Mouse (Mus musculus) kidney, postnatal 25 days (tissue): ENCODE data around the gene Pmpca.
"Not testable (repeated sequence)": the region's sequence is repeated elsewhere in the genome, so short reads cannot be mapped to it uniquely, and the experiment has no call there.

ENCODE experiments used
- DNase-seq, 2 experiments: peaks; one replicate each; pipeline ENCODE4 v3.0.0; 2021; ENCODE audit warnings: mixed read lengths in 2 of 2

Gene Pmpca

GRCm38 (mm10) chr2:26372396-26372795 lies 16.7 kb upstream of the Pmpca start:
- DNase-seq: no peak

GRCm38 (mm10) chr2:26380131-26380771 lies 8.9 kb upstream of the Pmpca start, which contains the start of gene Snapc4:
Gene Snapc4, minus strand, starts transcription at chr2:26380653.
- peak; percentile 91 to 95 for DNase-seq

- not testable (repeated sequence) for DNase-seq
These were observed 8.3 kb upstream of the Pmpca start for GRCm38 (mm10) chr2:26380871-26381270.

DNA sequence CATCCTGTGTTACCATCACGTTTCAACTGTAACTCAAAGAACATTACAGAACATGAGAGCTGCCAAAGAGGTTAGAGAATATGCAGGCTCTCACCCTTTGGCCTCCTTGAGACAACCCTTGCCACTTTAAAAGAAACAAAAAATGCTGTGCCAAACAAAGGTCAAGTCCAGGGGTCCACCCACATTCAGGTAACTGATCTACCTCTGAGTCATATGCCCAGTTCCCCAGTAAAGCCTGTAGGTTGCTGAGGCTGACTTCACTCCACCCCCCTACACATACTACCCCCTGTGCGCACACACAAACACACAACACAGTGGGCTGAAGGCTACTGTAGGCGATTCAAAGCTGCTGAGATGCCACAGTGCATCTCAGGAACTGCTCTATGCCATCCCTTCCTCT lies 1.4 kb upstream of the Pmpca start:
- DNase-seq: peak; percentile 45 to 71

GRCm38 (mm10) chr2:26388682-26389153 lies 421 bp upstream of the Pmpca start:
- no peak for DNase-seq

GRCm38 (mm10) chr2:26390954-26391353 lies 1.8 kb downstream of the Pmpca start:
- DNase-seq: no peak

- DNase-seq: no peak
These were observed 2.5 kb downstream of the Pmpca start for GRCm38 (mm10) chr2:26391617-26392016.

DNA sequence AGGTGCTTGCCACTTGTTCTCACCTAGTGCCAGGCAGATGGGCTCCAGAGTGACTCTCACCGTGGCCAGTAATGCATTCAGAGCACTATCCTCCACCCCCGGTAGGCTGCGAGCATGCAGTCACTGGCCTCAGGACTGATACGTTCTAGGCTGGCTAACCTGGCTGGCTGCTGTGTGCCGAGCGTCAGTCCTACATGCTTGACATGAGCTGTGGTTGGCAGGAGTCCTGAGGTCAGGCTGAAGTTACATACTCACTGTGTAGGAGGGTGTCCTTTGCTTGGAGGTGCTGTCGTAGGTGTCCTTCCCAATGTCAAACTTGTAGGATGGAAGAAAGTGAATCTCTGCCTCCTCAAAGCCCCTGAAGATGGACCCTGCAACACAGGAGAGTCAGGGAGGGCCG lies 9.8 kb downstream of the Pmpca start:
- DNase-seq: peak; percentile 43 to 54

- peak; percentile 68 to 87 for DNase-seq
These were observed 10.5 kb downstream of the Pmpca start for GRCm38 (mm10) chr2:26399647-26400046.

- DNase-seq: no peak
These were observed 11.2 kb downstream of the Pmpca start for GRCm38 (mm10) chr2:26400296-26400695.

GRCm38 (mm10) chr2:26401023-26401422 lies 11.9 kb downstream of the Pmpca start:
- no peak for DNase-seq

DNA sequence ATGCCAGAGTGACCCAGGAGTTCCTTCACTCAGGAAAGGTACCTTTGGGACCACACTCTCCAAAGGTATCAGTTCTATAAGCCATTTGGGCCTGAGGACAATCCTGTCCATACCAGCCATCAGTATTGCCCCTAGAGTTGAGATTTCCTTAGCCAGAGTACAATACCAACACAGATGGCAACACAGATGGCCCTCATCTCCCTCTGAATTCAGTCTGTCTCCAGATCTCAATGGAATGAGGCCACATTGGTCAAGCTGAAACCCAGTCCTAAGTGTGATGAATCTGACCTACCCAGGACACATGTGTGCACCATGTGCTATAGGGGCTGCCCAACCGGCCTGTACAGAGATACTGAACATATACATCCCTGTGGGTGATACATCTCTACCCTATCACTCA lies 13.1 kb downstream of the Pmpca start:
- no peak for DNase-seq

DNA sequence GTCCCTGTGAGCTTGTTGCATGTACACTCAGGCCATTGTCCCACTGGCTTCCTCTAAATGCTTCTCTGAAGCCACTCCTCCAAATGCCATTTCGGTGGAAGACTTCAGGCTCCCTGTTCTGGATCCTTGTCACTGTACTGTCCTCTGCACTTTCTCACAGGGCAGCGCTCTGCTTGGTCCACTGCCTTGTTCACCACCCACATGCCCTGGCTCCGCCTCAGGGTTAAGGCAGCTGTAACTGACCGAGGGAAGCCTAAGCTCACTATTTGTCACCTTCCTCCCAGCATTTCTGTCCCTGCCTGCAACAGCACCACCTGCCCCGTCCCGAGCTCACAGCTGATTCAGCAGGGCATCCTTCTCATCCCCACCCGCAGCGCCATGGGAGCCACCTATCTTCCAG lies 14.2 kb downstream of the Pmpca start:
- peak; percentile 63 to 86 for DNase-seq

- DNase-seq: peak; percentile 97 to 99
These were observed 19.6 kb downstream of the Pmpca start, which contains the start of gene Inpp5e for GRCm38 (mm10) chr2:26408515-26409356. Gene Inpp5e, minus strand, starts transcription at chr2:26409203.

DNA sequence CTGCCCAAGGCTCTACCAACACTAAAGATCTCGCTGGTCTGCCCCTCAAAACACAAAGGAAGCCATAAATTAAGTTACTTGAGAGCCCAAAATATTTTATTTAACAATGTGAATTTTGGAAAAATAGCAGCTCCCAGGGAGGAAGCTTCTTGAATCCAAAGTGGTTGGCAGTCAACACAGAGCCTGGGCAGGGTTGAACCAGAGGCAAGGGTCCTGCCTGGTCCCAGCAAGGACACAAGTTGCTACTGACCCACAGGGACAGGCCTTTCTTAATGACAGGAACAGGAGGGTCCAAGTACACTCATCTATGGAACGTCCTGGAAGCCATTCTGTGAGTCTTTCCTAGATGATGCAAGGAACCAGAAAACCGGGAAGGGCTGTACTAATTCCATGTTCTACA lies 20.2 kb downstream of the Pmpca start:
- DNase-seq: no peak

DNA sequence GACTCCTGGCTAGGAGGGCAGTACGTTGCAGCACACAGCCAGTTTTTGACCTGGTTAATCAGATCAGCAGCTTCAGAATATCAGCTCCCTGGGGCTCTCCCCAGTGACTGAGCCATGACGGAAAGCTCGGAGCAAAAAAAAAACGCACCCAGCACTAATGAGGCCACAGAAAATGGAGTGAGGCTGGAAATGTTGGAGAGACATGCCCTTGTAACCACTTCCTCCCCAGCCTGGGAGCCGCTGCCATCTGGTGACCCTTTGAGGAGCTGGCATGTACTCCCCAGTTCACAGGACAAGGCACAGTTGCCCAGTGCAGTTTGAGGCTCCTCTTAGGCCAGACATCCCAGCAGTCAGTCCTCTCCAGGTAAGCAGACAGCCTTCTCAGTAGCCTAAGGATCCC lies 21.0 kb downstream of the Pmpca start:
- peak in 1 of 2 experiments; percentile 40 for DNase-seq

DNA sequence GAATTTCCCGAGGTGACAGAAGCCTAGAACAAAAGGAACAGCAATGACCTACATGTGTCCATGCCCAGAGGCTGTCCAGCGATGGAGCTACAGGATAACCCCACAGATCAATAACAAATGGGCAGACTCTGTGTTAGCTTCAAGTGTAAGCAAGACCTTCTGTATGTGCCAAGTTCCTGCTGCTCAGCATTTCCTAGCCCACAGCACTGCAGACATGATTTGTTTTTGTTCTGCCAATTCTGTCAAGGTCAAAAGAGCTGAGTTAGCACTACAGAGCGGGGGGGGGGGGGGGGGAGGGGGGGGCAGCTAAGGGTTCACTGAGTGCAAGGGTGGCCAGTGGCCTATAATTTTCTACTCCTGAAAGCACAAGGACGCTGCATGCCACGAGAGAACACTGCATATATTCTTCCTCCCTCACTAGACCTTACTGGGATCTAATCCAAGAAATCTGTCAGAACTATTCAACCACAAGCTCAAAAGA lies 21.8 kb downstream of the Pmpca start:
- DNase-seq: peak; percentile 33 to 77

DNA sequence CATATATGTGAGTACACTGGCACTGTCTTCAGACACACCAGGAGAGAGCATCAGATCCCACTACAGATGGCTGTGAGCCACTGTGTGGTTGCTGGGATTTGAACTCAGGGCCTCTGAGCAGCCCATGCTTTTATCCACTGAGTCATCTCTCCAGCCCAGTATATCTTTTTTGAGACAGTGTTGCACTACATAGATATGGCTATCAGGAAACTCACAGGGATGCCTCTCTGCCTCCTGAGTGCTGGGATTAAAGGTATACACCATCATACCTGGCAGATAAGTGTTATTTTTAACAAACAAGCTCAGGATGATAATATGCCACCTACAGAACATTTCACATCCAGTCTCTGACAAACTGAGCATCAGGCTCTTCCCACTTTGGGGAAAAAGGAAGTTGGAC lies 27.9 kb downstream of the Pmpca start:
- peak in 1 of 2 experiments; percentile 10 for DNase-seq

GRCm38 (mm10) chr2:26418120-26418519 lies 29.0 kb downstream of the Pmpca start:
- DNase-seq: no peak

GRCm38 (mm10) chr2:26421969-26422368 lies 32.8 kb downstream of the Pmpca start:
- DNase-seq: peak in 1 of 2 experiments; percentile 13

GRCm38 (mm10) chr2:26423086-26423485 lies 33.9 kb downstream of the Pmpca start:
- peak; percentile 50 to 80 for DNase-seq

DNA sequence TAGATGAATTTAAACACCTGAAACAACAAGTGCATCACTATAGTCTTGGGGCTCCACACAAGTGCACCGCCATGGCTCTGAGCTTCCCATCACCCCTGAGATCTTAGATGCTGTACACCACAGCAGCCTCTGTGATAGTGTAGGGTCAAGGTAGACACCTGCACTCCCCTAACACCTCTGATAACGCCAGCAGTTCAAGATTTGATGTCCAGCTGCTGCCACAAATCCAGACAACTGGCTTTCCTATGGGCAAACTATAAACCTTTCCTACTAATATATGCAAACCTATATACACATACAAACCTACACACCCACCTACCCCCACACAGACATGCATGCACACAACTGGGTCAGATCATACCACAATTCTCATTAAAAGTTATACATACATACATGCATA lies 35.4 kb downstream of the Pmpca start:
- DNase-seq: no peak

DNA sequence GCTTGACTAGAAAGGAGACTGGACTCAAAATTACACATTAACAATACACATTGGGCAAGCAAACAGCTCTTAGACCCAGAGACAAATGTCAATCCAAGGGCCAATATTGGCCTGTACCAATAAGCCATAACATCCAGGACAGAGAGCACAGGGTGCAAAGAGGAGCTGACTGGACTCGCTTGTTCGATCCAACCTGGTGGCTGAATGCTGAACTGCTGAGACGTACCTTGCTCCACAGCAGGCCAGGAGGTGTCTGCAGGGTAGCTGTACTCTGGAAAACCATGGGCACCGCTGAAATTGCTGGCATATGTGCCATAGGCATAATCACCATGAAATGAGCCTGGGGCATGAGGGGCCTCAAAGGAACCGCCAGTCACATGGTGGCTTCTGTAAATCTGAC lies 40.7 kb downstream of the Pmpca start:
- DNase-seq: no peak
